Mouse (Mus musculus): ENCODE measurements around the gene Kif26a.

The Kif26a gene

DNA sequence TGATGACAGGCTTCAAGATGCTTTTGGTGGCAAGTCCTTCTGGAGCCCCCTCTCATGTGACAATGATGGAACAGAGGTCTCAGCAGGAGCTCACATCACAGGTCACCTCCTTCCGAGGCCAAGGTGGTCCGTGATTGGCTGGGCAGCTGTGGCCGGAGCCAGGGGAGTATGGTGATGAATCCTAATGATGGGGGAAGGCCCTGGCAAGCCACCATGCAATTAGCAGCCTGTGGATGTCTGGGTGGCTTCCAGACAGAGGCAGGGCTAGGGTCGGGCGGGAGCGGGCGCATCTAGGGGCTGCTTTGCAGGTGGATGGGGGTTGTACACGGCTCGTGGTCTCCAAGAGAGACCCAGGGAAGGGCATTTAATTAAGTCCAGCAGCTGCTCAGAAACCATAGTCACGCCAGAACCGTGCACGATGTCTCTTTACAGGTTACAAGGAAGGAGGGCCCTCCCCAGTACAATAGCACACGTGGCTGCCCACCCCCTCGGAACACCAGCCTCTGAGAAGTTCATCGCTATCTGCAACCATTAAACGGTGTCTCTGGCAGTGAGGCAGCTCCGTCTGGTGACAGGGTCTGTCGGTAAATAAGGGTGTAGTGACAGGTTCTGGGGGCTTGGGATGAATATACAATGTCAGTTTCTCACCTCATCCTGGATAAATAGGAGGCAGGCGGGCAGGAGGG is 75.9 kb downstream of the Kif26a start:
- DNase-seq, result peak; percentile 59

- DNase-seq, result no peak
Observed at GRCm38 (mm10) chr12:112223721-112224337, 77.8 kb downstream of the Kif26a start.

DNA sequence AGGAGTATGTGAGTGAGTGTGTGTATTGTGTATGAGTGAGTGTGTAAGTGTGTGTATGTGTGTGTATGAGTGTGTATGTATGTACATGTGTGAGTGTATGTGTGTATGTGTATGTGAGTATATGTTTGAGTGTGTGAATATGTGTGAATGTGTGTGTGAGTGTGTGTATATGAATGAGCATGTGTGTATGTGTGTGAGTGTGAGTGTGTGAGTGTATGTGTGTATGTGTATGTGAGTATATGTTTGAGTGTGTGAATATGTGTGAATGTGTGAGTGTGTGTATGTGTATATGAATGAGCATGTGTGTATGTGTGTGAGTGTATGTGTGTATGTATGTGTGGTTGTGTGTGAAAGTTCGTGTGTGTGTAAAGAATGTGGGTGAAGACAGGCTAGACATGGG is 80.2 kb downstream of the Kif26a start:
- DNase-seq, result no peak

GRCm38 (mm10) chr12:112226656-112227055 is 80.6 kb downstream of the Kif26a start:
- DNase-seq, result no peak

GRCm38 (mm10) chr12:112229084-112229483 is 83.1 kb downstream of the Kif26a start:
- no peak for DNase-seq

DNA sequence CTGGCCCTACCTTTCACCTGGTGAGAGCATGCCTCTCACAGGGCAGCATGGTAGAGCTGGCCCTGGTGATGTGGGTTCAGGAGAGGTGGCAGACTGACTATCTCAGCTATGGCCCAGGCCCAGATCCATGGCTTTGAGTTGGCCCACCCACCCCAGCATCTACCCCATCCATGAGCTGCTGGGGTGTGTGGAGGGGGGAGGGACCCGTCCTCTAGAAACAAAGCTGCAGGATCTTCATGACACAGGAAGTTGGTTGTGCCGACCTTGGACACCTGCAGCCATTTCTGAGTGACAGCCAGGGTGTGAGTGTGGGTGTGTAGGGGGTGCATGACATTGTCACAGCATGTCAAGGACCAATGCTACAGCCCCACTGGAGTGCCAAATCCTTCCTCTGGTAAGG is 84.2 kb downstream of the Kif26a start:
- DNase-seq, result no peak
